Mouse (Mus musculus) T-cell, adult 2 months (primary cell): ENCODE results near the gene Frrs1.

Experiments
- DNase-seq: peaks from one replicate; pipeline ENCODE4 v3.0.0; 2022; ENCODE audit warnings: low spot score

The Frrs1 gene

DNA sequence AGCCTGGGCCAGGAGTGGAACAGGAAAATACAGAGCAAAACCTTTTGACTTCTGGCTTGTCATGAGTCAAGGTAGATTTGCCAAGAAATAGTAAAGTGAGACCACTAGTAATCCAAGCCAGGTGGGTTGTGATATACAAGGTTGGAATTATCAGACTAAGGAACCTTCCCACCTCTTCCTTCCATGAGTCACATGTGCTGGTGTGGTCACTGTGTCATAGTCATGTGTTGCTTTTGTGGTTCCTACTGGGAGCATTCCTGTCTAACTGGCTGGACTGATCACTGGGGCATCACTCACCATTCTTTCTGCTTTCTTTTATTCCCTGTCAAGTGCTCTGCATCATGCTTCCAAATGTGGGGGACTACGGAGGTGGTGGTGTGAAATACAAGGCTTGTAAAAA is 11.2 kb upstream of the Frrs1 start:
- DNase-seq: no peak

DNA sequence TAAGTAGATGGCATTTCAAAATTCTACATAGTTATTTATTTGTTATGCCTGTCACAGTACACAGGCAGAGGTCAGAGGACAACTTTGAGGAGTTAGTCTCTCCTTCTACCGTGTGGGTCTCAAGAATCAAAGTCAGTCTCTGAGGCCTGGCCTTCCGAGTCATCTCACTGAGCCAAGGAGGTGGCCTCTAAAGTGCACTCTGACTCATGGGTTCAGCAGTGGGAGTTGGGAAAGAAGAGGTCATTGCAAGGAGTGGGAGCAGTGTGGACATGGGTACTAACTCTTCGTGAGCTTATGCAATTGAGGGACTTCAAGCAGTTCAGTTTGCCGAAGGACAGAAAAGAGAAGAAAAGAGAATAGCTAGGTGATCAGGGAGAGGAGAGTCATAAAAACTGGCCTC is 10.3 kb upstream of the Frrs1 start:
- no peak for DNase-seq

GRCm38 (mm10) chr3:116850376-116850775 is 8.9 kb upstream of the Frrs1 start:
- DNase-seq: no peak

- DNase-seq: no peak
Measured at GRCm38 (mm10) chr3:116852421-116852820, 6.8 kb upstream of the Frrs1 start.

GRCm38 (mm10) chr3:116857611-116858010 is 1.7 kb upstream of the Frrs1 start:
- DNase-seq: no peak

DNA sequence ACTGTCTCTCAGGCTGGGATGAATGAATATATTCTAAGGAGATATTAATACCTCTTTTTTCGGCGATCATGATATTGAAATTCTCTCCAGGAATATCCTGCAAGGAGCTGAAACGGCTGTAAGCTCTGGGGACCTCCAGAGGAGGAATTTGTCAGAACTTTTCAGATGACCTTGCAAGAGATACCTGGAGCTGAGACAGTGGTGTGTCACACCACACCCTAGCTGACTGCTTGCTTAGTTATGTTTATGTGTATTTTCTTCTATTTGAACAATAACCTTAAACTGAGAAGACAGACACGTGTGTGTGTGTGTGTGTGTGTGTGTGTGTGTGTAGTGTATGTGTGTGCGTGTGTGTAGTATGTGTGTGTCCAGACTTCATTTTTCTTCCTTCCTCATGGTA is 488 bp downstream of the Frrs1 start:
- DNase-seq: no peak

GRCm38 (mm10) chr3:116860333-116861222 is 1.3 kb downstream of the Frrs1 start:
- no peak for DNase-seq

DNA sequence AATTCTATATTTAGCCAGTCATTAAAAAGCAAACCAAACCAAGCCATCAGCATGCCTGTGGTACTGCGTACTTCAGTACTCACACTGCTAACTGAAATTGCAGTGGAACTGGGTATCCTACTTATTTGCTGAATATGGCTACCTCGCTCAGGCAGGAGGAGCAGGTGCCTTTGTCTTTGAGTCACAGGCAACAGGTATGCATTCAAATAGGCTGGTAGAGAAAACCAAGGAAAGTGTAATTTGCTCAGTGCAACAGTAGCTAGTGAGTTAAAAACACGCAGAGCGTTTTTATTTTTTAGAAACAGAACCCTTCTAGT is 1.9 kb downstream of the Frrs1 start:
- DNase-seq: no peak

DNA sequence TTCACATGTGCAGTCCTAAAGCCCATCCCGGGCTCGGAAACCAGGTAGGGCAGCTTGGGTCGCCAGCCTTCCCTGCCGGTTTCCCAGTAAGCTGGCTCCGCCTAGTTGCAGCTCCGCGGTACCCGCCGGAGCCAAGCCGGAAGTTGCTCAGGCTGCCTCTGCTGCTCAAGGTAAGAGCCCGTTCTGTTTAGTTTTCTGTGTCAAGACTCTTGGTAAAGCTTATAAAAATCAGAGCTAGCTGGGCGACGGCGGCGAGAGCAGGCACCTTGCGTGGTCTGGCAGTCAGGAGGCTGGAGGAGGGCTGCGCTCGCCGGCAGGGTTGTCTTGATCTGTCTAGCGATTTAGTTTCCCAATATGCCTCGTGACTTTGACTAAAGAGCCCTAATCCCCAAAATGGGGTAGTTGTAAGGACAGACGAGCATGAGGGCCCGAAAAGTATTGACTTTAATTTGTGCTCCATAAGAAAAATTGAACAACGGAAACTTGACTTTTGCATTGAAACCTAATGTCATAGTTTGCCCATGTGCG is 2.3 kb downstream of the Frrs1 start:
- peak; percentile 72 for DNase-seq

DNA sequence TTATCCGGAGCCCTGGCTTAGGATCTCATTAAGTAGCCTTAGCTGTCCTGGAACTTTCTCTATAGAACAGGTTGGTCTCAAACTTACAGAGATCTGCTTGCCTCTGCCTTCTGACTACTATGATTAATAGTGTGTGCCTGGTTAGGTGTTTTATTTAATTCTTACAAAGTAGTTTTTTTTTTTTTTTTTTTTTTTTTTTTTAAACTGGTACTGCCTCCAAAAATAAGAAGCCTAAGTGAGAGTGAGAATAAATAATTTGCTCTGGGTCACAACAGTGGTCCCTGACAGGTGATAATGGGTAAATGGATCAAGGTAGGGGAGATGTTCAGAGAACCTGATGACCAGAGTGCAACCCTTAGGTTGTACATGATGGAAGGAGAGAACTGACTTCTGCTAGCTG is 3.4 kb downstream of the Frrs1 start:
- no peak for DNase-seq

DNA sequence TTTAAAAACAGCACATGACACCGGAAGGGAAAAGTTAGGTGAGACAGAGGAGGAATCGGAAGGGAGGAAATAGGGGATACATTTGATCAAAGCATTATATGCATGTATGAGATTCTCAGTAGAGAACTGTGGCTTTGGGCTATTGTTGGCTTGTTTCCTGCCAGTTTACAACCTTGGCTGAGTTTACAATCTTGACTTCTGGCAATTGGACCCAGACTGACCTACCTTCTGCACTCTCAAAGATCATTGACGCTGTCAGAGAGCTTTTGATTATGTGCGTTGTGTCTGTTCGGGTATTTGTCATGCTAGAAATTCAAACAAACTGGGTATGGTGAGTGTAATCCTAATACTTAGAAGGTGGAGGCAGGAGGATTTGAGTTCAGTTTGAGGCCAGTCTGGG is 5.2 kb downstream of the Frrs1 start:
- no peak for DNase-seq

GRCm38 (mm10) chr3:116865199-116865636 is 6.0 kb downstream of the Frrs1 start:
- no peak for DNase-seq

- no peak for DNase-seq
Measured at GRCm38 (mm10) chr3:116870372-116870771, 11.1 kb downstream of the Frrs1 start.

DNA sequence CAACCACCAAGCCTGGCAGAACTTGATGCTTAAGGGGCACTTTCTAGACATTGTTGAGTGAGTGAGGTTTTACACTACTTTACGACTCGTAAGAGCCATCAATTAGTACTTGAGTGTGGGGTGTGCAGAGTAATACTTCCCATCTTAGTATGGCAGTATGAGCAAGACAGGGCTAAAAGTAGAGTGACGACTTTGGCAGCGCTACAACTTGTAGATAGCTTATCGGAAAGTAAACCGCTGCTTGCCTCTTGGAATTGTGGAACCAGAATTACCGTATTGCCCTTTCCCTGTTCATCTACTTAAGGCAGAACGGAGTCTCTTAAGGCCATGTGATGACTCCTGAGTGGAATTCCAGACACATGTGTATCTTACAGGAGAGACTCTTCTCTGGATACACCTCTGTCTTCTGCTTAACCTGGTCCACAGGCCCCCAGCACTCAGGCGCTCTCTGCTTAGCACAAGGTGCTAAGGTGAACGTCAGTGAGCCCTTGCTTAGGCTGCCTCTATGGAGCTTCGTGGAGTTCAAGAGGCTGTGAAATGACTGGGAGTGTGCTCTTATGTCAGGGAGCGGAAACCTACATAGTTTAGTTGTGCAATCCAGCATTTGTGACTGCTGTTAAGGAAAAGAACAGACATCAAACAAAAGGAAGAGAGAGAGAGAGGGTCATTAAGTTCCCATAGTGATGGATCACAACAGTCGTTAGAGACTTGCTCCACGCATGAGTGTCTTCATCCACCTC is 23.1 kb downstream of the Frrs1 start:
- DNase-seq: no peak

DNA sequence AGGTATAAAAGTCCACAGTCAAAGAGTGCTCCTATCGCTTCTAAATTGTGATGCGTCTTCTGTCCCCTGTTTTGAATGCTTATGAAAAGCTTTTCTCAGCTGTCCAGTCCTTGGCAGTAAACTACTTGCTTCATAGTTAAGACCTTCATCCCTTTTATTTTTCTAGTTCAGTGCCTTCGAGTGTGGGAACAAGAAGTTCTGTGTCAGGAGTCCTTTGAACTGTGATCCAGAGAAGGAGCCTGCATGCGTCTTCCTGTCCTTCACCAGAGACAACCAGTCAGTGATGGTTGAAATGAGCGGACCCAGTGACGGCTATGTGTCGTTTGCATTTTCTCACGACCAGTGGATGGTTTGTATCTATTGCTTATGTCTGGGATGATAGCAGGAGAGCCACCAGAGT is 25.7 kb downstream of the Frrs1 start:
- DNase-seq: no peak

- no peak for DNase-seq
Measured at GRCm38 (mm10) chr3:116889358-116889757, 30.1 kb downstream of the Frrs1 start.

GRCm38 (mm10) chr3:116890576-116890975 is 31.3 kb downstream of the Frrs1 start:
- no peak for DNase-seq

DNA sequence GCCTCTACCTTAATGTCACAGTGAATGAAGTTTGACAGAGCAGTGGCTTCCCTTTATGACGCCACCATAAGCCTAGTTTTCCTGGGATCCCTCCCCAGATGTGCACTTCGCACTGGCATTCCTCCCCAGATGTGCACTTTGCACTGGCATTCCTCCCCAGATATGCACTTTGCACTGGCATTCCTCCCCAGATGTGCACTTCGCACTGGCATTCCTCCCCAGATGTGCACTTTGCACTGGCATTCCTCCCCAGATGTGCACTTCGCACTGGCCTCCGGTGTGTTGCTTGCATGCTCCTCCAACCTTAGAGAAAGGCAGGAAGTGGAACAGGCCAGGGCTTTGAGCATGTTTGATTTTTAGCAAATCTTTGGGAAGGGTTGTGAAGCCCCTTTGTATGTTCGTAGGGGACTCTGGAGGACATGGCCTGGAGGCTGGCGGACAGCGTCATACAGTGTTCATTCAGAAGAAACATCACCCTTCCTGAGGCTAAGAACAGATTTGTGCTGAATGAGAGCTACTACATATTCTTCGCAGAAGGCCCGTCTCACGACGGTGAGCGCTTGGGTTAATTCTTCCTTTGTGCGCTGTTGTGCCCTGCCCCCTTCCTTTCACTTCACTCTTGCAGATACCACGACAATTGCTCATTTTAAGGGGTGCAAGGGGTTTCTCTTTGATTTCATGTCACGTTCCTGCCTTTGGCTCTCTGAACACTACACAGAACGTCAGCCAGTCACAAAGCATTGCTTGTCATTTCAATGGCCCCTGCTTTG is 32.4 kb downstream of the Frrs1 start:
- DNase-seq: no peak

- no peak for DNase-seq
Measured at GRCm38 (mm10) chr3:116892206-116892563, 32.9 kb downstream of the Frrs1 start.

GRCm38 (mm10) chr3:116892872-116893271 is 33.6 kb downstream of the Frrs1 start:
- DNase-seq: no peak

GRCm38 (mm10) chr3:116904158-116904557 is 44.9 kb downstream of the Frrs1 start:
- no peak for DNase-seq

DNA sequence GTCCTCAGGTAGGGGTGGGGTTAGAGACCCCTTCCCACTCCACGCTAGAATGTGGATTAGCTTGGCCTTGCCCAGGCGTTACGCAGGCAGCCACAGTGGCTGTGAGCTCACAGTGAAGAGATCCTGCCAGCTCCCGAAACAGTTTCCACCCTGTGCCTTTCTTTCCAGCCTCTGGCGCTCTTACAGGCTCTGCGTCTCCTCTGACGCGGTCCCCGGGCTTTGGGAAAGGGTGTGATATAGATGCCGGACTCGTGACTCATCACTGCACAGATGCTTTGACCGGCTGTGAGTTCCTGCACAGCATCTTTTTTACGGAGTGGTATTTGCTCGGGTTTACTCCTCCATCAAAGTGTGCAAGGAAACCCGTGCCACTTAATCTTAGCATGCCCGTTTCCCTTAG is 46.6 kb downstream of the Frrs1 start:
- no peak for DNase-seq

DNA sequence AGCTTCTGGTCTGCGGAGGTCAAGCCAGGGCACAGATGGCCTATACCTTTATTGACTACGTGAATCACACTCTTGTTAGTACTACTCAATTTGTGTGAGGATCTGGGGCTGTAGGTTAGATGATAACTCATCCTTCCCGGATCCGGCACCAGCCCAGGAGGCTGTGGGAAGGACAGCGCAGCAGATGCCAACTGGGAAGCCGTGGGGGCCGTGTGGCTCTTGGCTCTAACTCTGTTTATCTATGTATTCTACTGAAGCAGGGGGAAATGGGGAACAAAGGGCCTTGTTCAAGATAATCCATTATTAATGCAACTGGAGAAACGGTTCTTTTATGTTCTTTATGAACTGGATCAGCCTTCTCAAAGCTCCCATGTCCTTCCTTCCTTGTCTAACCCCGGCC is 47.3 kb downstream of the Frrs1 start:
- DNase-seq: no peak
